Mouse (Mus musculus): ENCODE data around the gene Gm14295. TPM values are rescaled to one million over a fixed set of nuclear protein-coding genes. Genes with fewer than 3 reads are reported as not detected.

The Gm14295 gene
- polyA plus RNA-seq (2012; fragmentation: generic; extraction: Trizol): 1 to 10 TPM in 1 of 2 experiments, under 1 TPM in 1; 0.41 to 3.5 TPM

DNA sequence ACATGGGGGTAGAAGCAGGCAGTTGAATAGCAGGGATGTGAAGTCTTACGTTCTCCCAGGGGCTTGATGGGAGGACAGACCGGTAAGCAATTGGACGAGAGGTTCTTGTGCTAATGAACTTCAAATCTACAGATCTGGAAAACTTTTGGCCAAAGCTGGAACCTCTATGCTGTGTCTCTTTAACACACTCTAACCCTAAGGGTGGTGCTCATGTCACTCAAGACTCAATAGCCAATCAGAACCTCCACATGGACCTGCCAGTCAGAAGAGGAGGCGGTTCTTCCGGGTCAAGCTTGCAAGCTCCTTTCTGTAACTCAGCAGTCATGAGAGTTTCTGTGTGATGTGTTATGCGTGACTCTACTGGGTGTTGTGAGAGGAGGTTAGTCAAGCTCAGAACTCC lies at the start of gene Gm14295:
Gm14295 (plus strand) TSS at position 301 of the 400 bp plus-strand sequence.

DNA sequence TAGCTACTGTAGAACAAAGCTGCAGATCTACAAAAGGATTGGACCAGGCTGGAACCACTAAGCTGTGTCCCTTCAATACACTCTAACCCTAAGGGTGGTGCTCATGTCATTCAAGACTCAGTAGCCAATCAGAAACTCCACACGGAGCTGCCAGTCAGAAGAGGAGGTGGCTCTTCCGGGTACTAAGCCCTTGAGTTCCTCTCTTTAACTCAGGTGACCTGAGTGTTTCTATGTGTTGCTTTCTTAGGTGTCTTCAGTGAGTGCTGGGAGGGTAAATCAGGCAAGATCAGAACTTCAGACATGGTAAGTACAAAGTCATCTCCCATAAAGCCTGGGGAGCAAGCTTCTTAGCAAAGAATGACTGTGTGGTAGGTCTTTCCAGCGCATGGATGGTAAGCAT lies 32.4 kb downstream of the Gm14295 start, which contains the start of gene Gm14408:
Gm14408 (plus strand) TSS at position 301 of the 400 bp plus-strand sequence.

Other genes starting within 250 kb of the Gm14295 start
- 1 to 10 TPM in 1 of 2 experiments, under 1 TPM in 1; 0.36 to 4.1 TPM for gene Gm14308, start 162.3 kb upstream of the Gm14295 start, polyA plus RNA-seq (2012; fragmentation: generic; extraction: Trizol)
- under 1 TPM; 0.18 to 0.79 TPM for gene Zfp973, start 128.1 kb upstream of the Gm14295 start, polyA plus RNA-seq (2012; fragmentation: generic; extraction: Trizol)
- 1 to 10 TPM in 1 of 2 experiments, under 1 TPM in 1; 0.46 to 6.1 TPM for gene Gm14305, start 90.3 kb upstream of the Gm14295 start, polyA plus RNA-seq (2012; fragmentation: generic; extraction: Trizol)
- not detected for gene Gm14408, start 32.5 kb downstream of the Gm14295 start, polyA plus RNA-seq (2012; fragmentation: generic; extraction: Trizol)
- gene Gm14296, start 129.2 kb downstream of the Gm14295 start, polyA plus RNA-seq (2012; fragmentation: generic; extraction: Trizol): 1 to 10 TPM in 1 of 2 experiments, under 1 TPM in 1; 0.43 to 2.0 TPM
- 1 to 10 TPM in 1 of 2 experiments, under 1 TPM in 1; 0.21 to 3.4 TPM for gene Gm14419, start 202.3 kb downstream of the Gm14295 start, polyA plus RNA-seq (2012; fragmentation: generic; extraction: Trizol)